Mouse (Mus musculus) brain, adult 2 months (tissue): ENCODE data around the gene Fkbp6.
A peak's percentile ranks its signal among the peaks of the same experiment; 100 is the strongest.
"Not testable (repeated sequence)": the region's sequence is repeated elsewhere in the genome, so short reads cannot be mapped to it uniquely, and the experiment has no call there.

Source experiments
- DNase-seq: peaks from one replicate; pipeline ENCODE4 v3.0.0; 2011; ENCODE audit warnings: low read depth, low spot score

Fkbp6 gene

GRCm38 (mm10) chr5:135349862-135350261, at the start of gene Fkbp6:
Gene Fkbp6 (minus strand): TSS chr5:135350044.
- no peak for DNase-seq

DNA sequence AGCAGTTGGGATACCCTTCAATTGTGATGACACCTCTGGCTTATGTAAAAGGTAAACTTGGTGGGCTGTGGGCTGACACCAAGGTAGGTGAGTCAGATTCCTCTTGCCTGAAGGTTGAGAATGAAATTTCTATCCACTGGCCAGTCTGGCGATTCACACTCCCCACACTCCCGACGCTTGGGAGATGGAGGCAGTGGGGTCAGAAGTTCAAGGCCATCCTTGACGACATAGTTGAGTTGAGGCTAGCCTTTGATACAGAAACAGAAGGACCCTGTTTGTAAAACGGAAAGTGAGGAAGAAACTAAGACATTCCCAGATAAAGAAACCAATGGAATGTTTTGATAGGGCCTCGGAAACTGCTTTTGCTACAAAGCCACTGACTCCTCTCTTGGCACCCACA, 49.5 kb upstream of the Fkbp6 start:
- DNase-seq, result no peak

DNA sequence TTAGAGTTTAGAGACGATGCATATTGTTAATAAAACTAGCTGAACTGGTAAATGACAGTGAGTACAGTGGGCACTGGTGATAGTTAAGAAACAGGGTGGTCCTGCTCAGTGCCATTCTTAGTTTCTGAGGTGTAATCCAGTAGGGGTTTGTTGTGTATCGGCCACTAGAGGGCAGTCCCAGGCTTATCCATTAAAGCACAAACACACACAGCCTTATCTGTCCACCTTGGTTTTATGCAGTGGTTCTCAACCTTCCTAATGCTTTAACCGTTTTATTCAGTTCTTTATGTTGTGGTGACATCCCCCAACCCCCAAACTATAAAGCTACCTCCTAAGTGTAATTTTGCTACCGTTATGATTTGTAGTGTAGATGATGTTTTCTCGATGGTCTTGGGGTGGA, 46.0 kb upstream of the Fkbp6 start:
- DNase-seq, result peak; percentile 55

DNA sequence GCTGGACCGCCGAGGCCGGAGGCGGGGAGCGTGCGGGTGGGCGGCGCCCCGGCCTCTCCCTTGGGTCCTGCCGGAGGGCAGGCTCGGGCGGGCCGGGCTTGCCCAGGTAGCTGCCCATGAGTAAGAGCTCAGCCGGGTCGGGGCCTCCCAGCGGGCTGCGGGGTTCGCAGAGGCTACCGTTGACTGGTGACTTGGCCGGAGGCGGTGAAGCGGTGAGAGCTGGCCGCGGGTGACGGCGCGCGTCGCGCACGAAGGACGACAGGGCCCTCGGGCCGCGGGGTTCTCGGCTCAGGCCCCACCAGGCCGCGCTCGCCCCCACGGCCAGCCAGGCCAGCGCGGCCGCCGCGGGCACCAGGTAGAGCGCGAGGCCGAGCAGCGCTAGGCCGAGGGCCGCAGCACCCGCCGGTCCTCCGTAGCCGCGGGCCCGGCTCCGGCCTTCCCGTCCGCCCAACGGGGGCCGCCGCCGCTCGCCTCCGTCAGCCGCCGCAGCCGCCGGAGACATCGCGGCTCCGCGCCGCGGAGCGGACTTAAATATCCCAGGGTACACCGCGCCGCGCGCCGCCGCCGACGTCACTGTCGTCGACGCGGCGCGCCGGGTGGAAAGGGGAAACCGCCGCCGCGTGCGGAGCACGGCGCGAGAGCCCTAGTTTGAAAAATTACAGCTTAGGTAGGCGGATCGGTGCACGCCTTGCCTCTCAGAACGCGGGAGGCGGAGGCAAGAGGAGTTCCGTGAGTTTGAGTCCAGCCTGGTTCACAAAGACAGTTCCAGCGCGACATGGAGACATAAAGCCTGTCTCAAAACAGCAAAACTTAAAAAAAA, 44.4 kb upstream of the Fkbp6 start, which contains the start of gene Pom121:
Gene Pom121, minus strand, starts transcription at position 543 of the 820 bp plus-strand sequence.
- DNase-seq, result peak; percentile 91

- DNase-seq, result peak; percentile 22
Measured at GRCm38 (mm10) chr5:135383771-135384170, 33.9 kb upstream of the Fkbp6 start.

DNA sequence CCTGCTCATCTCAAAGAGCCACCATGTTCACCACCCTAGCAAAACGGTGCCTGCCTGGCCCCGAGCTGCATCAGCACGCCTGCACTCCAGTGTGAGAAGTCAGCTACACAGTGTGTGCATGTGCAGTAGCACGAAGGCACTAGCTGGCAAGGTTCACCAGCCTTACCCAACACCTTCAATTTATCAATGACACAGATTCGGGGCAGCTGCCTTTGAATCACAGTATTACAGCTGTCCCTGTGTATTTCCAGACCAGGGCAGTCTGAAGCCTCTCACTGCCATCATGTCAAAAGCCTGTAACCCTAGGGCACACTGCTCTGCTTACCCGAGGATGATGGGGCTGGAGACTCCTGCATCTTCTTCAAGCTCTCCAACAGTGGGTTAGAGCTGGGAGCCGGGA, 32.9 kb upstream of the Fkbp6 start:
- no peak for DNase-seq

GRCm38 (mm10) chr5:135381356-135381925, 31.6 kb upstream of the Fkbp6 start:
- DNase-seq, result no peak

- no peak for DNase-seq
Measured at GRCm38 (mm10) chr5:135380681-135381080, 30.8 kb upstream of the Fkbp6 start.

DNA sequence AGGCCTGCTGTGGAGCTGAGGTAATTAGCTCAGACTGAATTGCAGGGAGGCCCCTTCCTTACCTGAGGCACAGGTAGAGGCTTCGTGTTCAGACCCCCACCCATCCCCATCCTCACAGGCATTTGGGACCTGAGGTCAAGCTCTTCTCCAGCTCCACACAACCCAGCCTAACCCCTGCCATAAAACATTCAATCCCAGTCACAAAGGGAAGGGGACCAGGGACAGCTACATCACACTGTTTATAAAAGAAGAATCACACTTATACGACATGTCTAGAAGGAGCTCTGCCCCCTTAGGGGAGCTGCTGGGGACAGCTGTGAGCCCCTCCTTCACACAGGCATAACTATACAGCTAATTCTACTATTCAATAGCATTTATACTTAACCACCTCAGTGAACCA, 26.5 kb upstream of the Fkbp6 start:
- no peak for DNase-seq

- peak; percentile 44 for DNase-seq
Measured at GRCm38 (mm10) chr5:135375167-135375566, 25.3 kb upstream of the Fkbp6 start.

DNA sequence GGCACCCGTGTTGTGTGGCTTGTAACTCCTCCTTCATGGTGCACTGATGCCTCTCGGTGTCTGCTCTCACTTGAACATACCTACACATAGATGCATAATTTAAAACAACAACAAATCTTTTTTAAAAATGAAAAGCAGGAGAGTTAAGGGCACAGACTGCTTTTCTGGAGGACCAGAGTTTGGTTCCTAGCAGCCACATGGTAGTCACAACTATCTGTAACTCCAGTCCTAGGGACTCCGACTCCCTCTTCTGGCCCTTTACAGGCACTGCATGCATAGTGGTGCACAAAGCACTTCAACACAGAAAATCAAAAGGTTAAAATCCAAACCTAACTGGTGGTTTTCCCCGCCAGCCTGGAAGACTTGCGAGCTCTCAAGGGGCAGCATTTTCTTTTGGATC, 23.8 kb upstream of the Fkbp6 start:
- DNase-seq, result no peak

- DNase-seq, result no peak
Measured at GRCm38 (mm10) chr5:135371195-135371594, 21.4 kb upstream of the Fkbp6 start.

DNA sequence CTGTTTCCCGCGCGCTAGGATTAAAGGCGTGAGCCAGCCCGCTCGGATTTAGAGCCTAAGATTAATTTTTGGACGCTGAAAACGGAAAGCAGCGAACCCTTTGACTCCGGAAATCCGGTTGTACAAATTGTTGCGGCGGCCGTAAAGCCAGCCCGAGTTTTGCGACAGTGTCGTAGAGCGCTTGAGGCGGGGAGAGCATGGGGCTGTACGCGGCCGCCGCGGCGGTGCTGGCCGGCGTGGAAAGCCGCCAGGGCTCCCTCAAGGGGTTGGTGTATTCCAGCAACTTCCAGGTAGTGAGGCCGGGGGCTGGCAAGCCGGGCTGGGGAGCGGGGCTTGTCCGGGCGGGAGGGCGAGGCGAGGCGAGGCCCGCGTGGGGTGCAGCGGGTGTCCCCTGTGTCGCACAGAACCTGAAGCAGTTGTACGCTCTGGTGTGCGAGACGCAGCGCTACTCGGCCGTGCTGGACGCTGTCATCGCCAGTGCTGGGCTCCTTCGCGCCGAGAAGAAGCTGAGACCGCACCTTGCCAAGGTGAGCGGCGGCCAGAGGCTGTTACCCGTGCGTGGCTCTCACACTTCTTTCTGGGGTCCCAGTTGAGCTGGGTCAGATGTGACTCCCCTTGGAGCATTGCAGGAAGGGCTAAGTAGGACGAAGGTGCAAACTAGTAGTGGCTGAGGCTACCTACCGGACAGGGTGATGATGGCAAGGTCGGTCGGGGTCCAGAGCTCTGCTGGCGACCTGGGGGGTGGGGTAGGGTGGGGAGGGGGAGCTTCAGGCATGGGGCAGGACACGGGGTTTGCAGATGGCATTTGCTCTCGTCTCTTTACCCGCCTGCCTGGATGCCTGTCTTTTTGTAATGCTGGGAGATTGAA, 20.2 kb upstream of the Fkbp6 start, which contains the start of gene Nsun5:
Gene Nsun5, plus strand, starts transcription at position 167 of the 868 bp plus-strand sequence.
- peak; percentile 98 for DNase-seq

DNA sequence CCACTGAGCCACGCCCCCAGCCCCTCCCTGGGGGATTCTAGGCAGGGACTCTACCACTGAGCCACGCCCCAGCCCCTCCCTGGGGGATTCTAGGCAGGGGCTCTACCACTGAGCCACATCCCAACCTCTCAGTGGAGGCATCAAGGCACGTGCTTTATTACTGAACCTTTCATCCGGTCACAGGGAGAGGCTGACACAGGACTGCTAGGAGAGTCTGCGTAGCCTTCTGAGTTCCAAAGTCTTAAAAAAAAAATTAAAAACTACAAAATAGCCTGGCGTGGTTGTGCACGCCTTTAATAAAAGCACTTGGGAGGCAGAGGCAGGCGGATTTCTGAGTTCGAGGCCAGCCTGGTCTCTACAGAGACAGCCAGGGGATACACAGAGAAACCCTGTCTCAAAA, 19.4 kb upstream of the Fkbp6 start:
- not testable (repeated sequence) for DNase-seq

GRCm38 (mm10) chr5:135368312-135368711, 18.5 kb upstream of the Fkbp6 start:
- DNase-seq, result no peak

GRCm38 (mm10) chr5:135367841-135368240, 18.0 kb upstream of the Fkbp6 start:
- no peak for DNase-seq

DNA sequence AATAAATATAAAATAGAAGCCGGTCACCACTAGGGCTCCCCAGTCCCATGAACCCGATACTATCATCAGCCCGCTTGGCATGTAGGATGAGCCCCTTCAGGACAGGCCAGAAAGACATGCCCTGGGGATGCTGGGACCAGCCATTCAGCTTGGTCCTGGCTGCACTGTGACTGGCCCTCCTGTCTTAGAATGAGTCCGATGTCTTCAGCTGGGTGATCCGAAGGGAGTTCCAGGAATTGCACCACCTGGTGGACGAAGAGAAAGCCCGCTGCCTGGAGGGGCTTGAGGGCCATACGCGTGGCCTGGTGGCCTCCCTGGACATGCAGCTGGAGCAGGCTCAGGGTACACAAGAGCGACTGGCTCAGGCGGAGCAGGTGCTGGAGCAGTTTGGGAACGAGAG, 13.7 kb upstream of the Fkbp6 start:
- DNase-seq, result peak; percentile 35

- DNase-seq, result no peak
Measured at GRCm38 (mm10) chr5:135362572-135362971, 12.7 kb upstream of the Fkbp6 start.

DNA sequence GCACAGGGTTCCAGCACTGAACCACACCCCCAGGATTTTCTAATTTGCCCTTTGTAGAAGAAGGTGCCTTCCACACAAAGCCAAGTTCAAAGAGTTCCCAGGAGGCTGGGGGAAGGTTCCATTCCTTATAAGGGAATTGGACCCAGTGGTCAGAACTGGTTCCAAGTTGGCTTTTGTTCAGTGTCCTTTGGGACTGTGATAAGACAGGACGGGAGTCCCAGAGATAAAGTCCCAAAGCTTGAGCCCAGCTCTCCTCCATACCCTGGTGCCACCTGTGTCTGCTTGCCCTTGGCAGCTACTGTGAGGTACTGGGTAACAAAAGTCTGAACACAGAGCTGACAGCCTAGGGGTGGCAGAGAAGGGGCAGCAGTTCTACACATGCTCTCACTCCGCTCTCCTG, 9.9 kb upstream of the Fkbp6 start:
- DNase-seq, result no peak

DNA sequence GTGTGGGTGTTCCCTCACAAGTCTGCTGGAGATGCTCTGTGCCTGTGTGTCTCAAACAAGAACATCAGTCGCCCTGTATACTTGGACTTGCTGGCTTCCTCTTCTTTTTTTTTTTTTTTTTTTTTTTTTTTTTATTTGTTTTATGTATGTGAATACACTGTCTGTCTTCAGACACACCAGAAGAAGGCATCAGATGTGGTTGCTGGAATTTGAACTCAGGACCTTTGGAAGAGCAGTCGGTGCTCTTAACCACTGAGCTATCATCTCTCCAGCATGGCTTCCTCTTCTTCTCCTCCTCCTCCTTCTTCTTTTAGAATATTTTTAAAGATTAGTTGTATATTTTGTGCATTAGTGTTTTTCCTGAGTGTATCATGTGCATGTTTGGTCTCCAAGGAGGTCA, 7.7 kb upstream of the Fkbp6 start:
- no peak for DNase-seq

- DNase-seq, result no peak
Measured at GRCm38 (mm10) chr5:135356090-135356489, 6.2 kb upstream of the Fkbp6 start.

DNA sequence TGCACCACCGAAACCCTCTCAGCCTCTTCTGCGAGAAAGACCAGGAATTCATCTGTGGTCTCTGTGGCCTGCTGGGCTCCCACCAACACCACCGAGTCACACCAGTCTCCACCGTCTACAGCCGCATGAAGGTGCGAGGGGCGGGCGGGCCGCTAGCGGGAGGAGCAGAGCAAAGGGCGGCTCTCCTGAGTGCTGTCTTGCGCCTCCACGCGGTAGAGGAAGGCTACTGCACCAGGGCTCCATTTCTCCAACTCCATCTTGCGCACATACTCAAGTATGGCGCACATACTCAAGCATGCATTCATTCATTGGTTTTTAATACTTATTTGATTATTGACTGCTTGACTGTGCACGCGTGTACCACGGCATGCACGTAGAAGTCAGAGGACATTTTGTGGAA, 3.7 kb upstream of the Fkbp6 start:
- DNase-seq, result no peak
